Mouse (Mus musculus) limb, embryonic 15.5 days (tissue): ENCODE results near the gene Rnf220. TPM values are rescaled to one million over a fixed set of nuclear protein-coding genes. Genes with fewer than 3 reads are reported as not detected.
A peak's percentile ranks its signal among the peaks of the same experiment; 100 is the strongest.

Experiments used
- ATAC-seq: fragments of 200-750 bp; cut with Nextera tagmentation; 2 replicates; pipeline ENCODE4 v1.8.0; 2017; ENCODE audit warnings: low read depth, moderate TSS enrichment; ENCODE audit not compliant: insufficient number of reproducible peaks, low FRiP score, low TSS enrichment
- H3K27ac ChIP-seq: fragments of 300-500 bp; sonication (generic); 2 replicates; pipeline ENCODE4 v1.5.1; 2015; ENCODE audit warnings: moderate library complexity, mild to moderate bottlenecking, inconsistent platforms
- H3K27me3 ChIP-seq: fragments of 300-500 bp; sonication (generic); 2 replicates; pipeline ENCODE4 v1.6.1; 2015; ENCODE audit warnings: inconsistent platforms
- H3K36me3 ChIP-seq: fragments of 300-500 bp; sonication (generic); 2 replicates; pipeline ENCODE4 v1.6.1; 2015; ENCODE audit warnings: inconsistent platforms
- H3K4me1 ChIP-seq: fragments of 300-500 bp; sonication (generic); 2 replicates; pipeline ENCODE4 v1.6.1; 2015; ENCODE audit warnings: inconsistent platforms
- H3K4me2 ChIP-seq: fragments of 300-500 bp; sonication (generic); 2 replicates; pipeline ENCODE4 v1.6.1; 2015; ENCODE audit warnings: mild to moderate bottlenecking, inconsistent platforms
- H3K4me3 ChIP-seq: fragments of 300-500 bp; sonication (generic); 2 replicates; pipeline ENCODE4 v1.5.1; 2015; ENCODE audit warnings: mild to moderate bottlenecking, inconsistent platforms
- H3K9ac ChIP-seq: fragments of 300-500 bp; sonication (generic); 2 replicates; pipeline ENCODE4 v1.6.1; 2015; ENCODE audit warnings: inconsistent platforms
- H3K9me3 ChIP-seq: fragments of 300-500 bp; sonication (generic); 2 replicates; pipeline ENCODE4 v1.6.1; 2016; ENCODE audit warnings: inconsistent platforms
- WGBS: fragments of 180-500 bp; shearing (Covaris S2); methylation state at CpG from one replicate; pipeline ENCODE4 v1.1.7; 2015; 5-methylcytosine and 5-hydroxymethylcytosine counted together
- polyA plus RNA-seq: library from polyadenylated mRNA; unstranded; fragments of >200 nt; fragmentation: Nextera tagmentation; extraction: Ambion mirVana; gene quantifications from 2 replicates; pipeline ENCODE4 v1.2.1, GENCODE M21; 2015

The Rnf220 gene
- 64.7 and 73.0 TPM in 2 replicates for polyA plus RNA-seq

- Histone ChIP-seq H3K9ac (peak within 1 kb of the TSS; percentile 31), H3K4me1 (peaks cover 36% of the 10 kb centered on the region), H3K27me3 (peaks cover 42% of the 10 kb centered on the region), H3K36me3 (0 out of 2 replicates have a peak, but pooled peaks cover 1% of the 10 kb centered on the region), H3K9me3 (no peaks in the 10 kb centered on the region), H3K4me3 (peak within 1 kb of the TSS; percentile 50), H3K27ac (peak within 1 kb of the TSS; percentile 84), H3K4me2 (peak within 1 kb of the TSS; percentile 91)
- WGBS = under 1% methylated on average over 42 of the region's 42 CpGs
- ATAC-seq = peak; percentile 83
Observed at GRCm38 (mm10) chr4:117496482-117497165, at the start of gene Rnf220. Rnf220 (minus strand) TSS chr4:117497052.

- H3K27me3 ChIP-seq = no peaks in the 10 kb centered on the region
- H3K4me3 ChIP-seq = no peak overlapping the region
- peaks cover 13% of the 10 kb centered on the region for H3K4me1 ChIP-seq
- no peaks in the 10 kb centered on the region for H3K36me3 ChIP-seq
- ATAC-seq = no peak
- H3K4me2 ChIP-seq = no peak overlapping the region
- no peaks in the 10 kb centered on the region for H3K9me3 ChIP-seq
- WGBS = 84% methylated on average over 6 of the region's 6 CpGs
- H3K27ac ChIP-seq = no peak overlapping the region
- no peak overlapping the region for H3K9ac ChIP-seq
Observed at GRCm38 (mm10) chr4:117546616-117547015, 49.8 kb upstream of the Rnf220 start.

DNA sequence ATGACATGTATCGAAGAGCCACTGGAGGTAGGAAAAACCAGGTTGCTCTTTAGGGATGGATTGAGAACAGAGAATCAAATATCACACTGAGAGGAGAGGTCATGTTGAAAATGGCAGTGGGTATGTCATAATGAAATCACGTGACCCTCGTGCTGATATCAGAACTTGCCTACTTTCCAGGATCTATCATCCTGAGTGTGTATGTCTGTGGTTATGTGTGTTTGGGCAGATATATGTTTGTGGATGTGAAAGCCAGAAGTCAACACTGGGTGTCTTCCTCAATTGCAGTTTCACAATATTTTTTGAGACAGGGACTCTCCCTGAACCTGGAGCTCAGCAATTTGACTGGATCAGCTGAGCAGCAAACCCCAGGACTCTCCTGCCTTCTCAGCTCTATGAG, 48.6 kb upstream of the Rnf220 start:
- H3K9me3 ChIP-seq = no peaks in the 10 kb centered on the region
- WGBS = 85% methylated on average over 3 of the region's 3 CpGs
- H3K9ac ChIP-seq = no peak overlapping the region
- ATAC-seq = no peak
- no peaks in the 10 kb centered on the region for H3K36me3 ChIP-seq
- H3K4me2 ChIP-seq = no peak overlapping the region
- H3K27ac ChIP-seq = no peak overlapping the region
- H3K4me1 ChIP-seq = peaks cover 3% of the 10 kb centered on the region; the same call in 1 of the 2 replicates
- no peak overlapping the region for H3K4me3 ChIP-seq
- no peaks in the 10 kb centered on the region for H3K27me3 ChIP-seq

GRCm38 (mm10) chr4:117540571-117540970, 43.7 kb upstream of the Rnf220 start:
- Histone ChIP-seq H3K36me3 (no peaks in the 10 kb centered on the region), H3K4me1 (no peaks in the 10 kb centered on the region), H3K4me3 (no peak overlapping the region), H3K4me2 (no peak overlapping the region), H3K9ac (no peak overlapping the region), H3K27me3 (no peaks in the 10 kb centered on the region), H3K27ac (no peak overlapping the region), H3K9me3 (no peaks in the 10 kb centered on the region)
- ATAC-seq = no peak
- 65% methylated on average over 5 of the region's 5 CpGs for WGBS

GRCm38 (mm10) chr4:117539329-117539980, 42.6 kb upstream of the Rnf220 start:
- no peaks in the 10 kb centered on the region for H3K27me3 ChIP-seq
- H3K36me3 ChIP-seq = no peaks in the 10 kb centered on the region
- no peak overlapping the region for H3K9ac ChIP-seq
- no peak overlapping the region for H3K4me3 ChIP-seq
- H3K4me1 ChIP-seq = no peaks in the 10 kb centered on the region
- H3K9me3 ChIP-seq = no peaks in the 10 kb centered on the region
- 73% methylated on average over 8 of the region's 8 CpGs for WGBS
- no peak overlapping the region for H3K4me2 ChIP-seq
- no peak for ATAC-seq
- no peak overlapping the region for H3K27ac ChIP-seq

- H3K36me3 ChIP-seq = no peaks in the 10 kb centered on the region
- no peaks in the 10 kb centered on the region for H3K9me3 ChIP-seq
- no peaks in the 10 kb centered on the region for H3K4me1 ChIP-seq
- WGBS = 84% methylated on average over 7 of the region's 7 CpGs
- ATAC-seq = no peak
- H3K27me3 ChIP-seq = no peaks in the 10 kb centered on the region
- H3K4me3 ChIP-seq = no peak overlapping the region
- H3K27ac ChIP-seq = no peak overlapping the region
- no peak overlapping the region for H3K4me2 ChIP-seq
- no peak overlapping the region for H3K9ac ChIP-seq
Observed at GRCm38 (mm10) chr4:117537002-117537401, 40.1 kb upstream of the Rnf220 start.

- H3K4me2 ChIP-seq = no peak overlapping the region
- WGBS = 62% methylated on average over 9 of the region's 9 CpGs
- H3K9me3 ChIP-seq = no peaks in the 10 kb centered on the region
- no peak for ATAC-seq
- no peak overlapping the region for H3K4me3 ChIP-seq
- no peaks in the 10 kb centered on the region for H3K36me3 ChIP-seq
- H3K4me1 ChIP-seq = no peaks in the 10 kb centered on the region
- H3K9ac ChIP-seq = no peak overlapping the region
- H3K27me3 ChIP-seq = no peaks in the 10 kb centered on the region
- H3K27ac ChIP-seq = no peak overlapping the region
Observed at GRCm38 (mm10) chr4:117535496-117536200, 38.8 kb upstream of the Rnf220 start.

DNA sequence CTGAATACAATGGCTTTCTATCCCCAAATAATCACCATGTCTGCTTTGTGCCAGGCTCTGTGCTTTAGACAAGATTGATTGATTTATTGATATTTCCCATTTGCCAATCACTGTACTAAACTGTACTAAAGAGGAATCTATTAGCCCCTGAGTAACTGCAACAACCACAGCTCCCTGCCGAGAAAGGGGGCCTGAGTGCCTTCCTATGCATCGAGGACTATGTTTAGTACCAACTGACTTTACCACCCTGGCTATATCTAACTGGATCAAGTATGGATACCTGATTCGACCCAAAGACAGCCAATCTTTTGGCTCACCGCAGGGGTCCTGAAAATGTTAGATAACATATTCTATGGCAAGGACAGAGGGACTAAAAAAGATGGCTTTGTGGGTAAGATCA, 33.0 kb upstream of the Rnf220 start:
- Histone ChIP-seq H3K4me1 (peaks cover 6% of the 10 kb centered on the region; the same call in 1 of the 2 replicates), H3K4me3 (no peak overlapping the region), H3K27ac (no peak overlapping the region), H3K36me3 (no peaks in the 10 kb centered on the region), H3K27me3 (no peaks in the 10 kb centered on the region), H3K9ac (no peak overlapping the region), H3K9me3 (no peaks in the 10 kb centered on the region), H3K4me2 (no peak overlapping the region)
- ATAC-seq = no peak
- WGBS = 82% methylated on average over 4 of the region's 4 CpGs

DNA sequence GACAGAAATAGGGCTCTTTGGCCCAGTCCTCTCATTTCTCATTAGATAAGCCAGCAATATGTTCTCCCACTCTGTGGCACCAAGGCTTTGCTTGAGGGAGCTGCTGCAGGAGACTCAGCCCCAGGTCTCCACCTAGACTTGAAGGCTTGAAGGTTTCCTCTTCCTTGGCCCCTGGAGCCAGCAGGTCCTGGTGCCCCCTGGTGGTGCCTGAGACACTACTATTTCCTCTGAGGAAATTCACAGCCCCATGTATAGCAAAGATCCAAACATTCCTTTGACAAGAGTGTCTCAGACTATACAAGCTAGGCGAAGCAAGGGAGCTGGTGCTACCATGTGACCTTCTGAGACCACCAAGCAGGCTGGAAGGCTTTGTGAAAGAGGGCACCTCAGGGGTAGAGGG, 31.1 kb upstream of the Rnf220 start:
- no peaks in the 10 kb centered on the region for H3K27me3 ChIP-seq
- H3K4me3 ChIP-seq = no peak overlapping the region
- ATAC-seq = no peak
- WGBS = 41% methylated on average over 1 of the region's 1 CpGs
- peaks cover 6% of the 10 kb centered on the region; the same call in 1 of the 2 replicates for H3K4me1 ChIP-seq
- H3K36me3 ChIP-seq = no peaks in the 10 kb centered on the region
- no peak overlapping the region for H3K4me2 ChIP-seq
- H3K9me3 ChIP-seq = no peaks in the 10 kb centered on the region
- no peak overlapping the region for H3K9ac ChIP-seq
- no peak overlapping the region for H3K27ac ChIP-seq

- no peaks in the 10 kb centered on the region for H3K9me3 ChIP-seq
- ATAC-seq = no peak
- 45% methylated on average over 9 of the region's 9 CpGs for WGBS
Observed at GRCm38 (mm10) chr4:117527116-117527899, 30.5 kb upstream of the Rnf220 start.

DNA sequence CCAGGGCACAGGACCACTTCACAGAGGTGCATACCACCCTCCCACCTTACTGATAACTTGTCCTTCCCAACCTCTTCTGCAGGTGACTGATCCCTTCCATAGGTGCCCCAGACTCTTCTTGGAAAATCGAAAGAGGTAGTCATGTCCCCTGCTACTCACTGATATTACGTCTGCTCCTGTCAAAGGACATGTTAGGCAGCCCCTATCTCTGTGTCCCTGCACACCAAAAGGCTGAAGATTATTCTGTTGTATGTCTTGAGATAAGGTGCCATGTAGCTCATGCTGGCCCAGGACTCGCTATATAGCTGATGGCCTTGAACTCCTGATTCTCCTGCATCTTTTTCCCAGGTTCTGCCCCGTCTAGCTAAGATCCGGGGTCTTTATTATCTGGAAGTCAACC, 29.1 kb upstream of the Rnf220 start:
- H3K27ac ChIP-seq = no peak overlapping the region
- no peak overlapping the region for H3K9ac ChIP-seq
- WGBS = 90% methylated on average over 5 of the region's 5 CpGs
- peaks cover 6% of the 10 kb centered on the region; the same call in 1 of the 2 replicates for H3K4me1 ChIP-seq
- no peak overlapping the region for H3K4me2 ChIP-seq
- H3K36me3 ChIP-seq = no peaks in the 10 kb centered on the region
- H3K9me3 ChIP-seq = no peaks in the 10 kb centered on the region
- ATAC-seq = no peak
- H3K27me3 ChIP-seq = no peaks in the 10 kb centered on the region
- no peak overlapping the region for H3K4me3 ChIP-seq

More at GRCm38 (mm10) chr4:117527116-117527899, 30.5 kb upstream of the Rnf220 start:
- peaks cover 6% of the 10 kb centered on the region; the same call in 1 of the 2 replicates for H3K4me1 ChIP-seq
- H3K4me2 ChIP-seq = no peak overlapping the region
- H3K36me3 ChIP-seq = no peaks in the 10 kb centered on the region
- H3K27ac ChIP-seq = no peak overlapping the region
- H3K27me3 ChIP-seq = no peaks in the 10 kb centered on the region
- H3K4me3 ChIP-seq = no peak overlapping the region
- H3K9ac ChIP-seq = no peak overlapping the region
